Mouse (Mus musculus): Measurements from ENCODE around the gene Csnka2ip. TPM values are rescaled to one million over a fixed set of nuclear protein-coding genes. Genes with fewer than 3 reads are reported as not detected.

Gene Csnka2ip
- polyA plus RNA-seq, 1 experiment from 2014 or later: not detected

DNA sequence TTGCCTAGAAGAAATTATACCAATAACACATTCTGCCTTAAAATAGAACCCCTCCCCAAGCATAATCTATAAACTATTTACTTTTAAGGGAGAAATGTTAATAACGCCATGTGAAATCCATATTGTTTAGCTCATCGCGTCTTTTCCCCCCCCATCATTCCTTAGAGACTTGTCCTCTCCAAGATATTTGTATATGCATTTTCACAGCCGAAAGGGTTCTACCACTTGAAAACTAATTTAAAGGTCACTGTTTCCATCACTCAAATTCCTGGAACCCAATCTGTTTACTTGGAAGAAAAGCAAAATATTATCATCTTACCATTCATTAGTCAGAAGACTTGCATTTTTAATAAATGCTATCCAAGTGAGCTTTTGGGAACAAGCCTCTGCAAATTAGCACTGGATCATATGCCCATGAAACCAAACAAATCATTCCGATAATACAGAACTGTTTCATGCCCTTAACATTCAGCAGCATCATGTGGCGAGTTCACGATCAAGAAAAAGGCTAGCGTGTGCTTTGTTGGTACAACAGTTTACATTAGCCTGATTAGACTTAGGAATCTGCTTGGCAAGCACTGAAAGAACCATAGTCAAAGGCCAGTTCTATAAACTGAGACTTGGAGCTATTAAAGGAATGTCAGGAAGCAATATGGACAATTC lies 16.5 kb downstream of the Csnka2ip start:
- no peak overlapping the region for H3K4me3 ChIP-seq (replicated peaks; ENCODE audit: low read length)

DNA sequence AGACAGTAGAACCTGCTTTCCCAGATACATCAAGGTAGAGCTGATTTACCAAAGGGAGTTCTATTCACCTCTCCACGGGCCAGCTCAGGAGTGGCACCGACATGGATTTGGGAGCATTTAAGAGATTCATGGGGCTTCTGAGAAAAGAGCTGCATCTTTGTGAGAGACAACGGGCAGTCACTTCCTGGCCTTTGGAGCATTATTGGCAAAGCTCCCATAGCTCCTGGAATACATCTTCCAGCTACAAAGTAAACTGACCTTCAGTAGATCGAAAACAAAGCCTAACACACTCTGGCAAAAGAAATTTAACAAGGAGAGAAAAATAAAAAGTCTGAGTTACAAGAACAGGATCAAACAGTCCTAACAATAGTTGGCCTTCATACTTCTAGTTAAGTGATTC lies 17.6 kb downstream of the Csnka2ip start:
- Histone ChIP-seq H3K4me2 (ENCODE audit: low read depth, low read length) (no peak overlapping the region), H3K9ac (ENCODE audit: low read length) (no peak overlapping the region), H3K9me3 (replicated peaks; ENCODE audit: control insufficient read depth, low read length) (no peaks in the 10 kb centered on the region), H3K36me3 (ENCODE audit: control insufficient read depth, insufficient read depth, low read length) (no peaks in the 10 kb centered on the region), H3K4me3 (replicated peaks; ENCODE audit: low read length) (no peak overlapping the region), H3K27me3 (ENCODE audit: control insufficient read depth, insufficient read depth, low read length) (no peaks in the 10 kb centered on the region), H3K4me1 (ENCODE audit: control insufficient read depth, insufficient read depth, low read length) (no peaks in the 10 kb centered on the region), H3K27ac (ENCODE audit: low read length) (no peak overlapping the region)
- ATAC-seq (ENCODE audit: insufficient read depth, low FRiP score): no peak
- 63% methylated on average over 4 of the region's 4 CpGs for WGBS

More for the DNA sequence above, 16.5 kb downstream of the Csnka2ip start:
- Histone ChIP-seq H3K36me3 (ENCODE audit: control insufficient read depth, insufficient read depth, low read length) (no peaks in the 10 kb centered on the region), H3K4me2 (ENCODE audit: low read depth, low read length) (no peak overlapping the region), H3K4me1 (ENCODE audit: control insufficient read depth, insufficient read depth, low read length) (no peaks in the 10 kb centered on the region), H3K9ac (ENCODE audit: low read length) (no peak overlapping the region), H3K27ac (ENCODE audit: low read length) (no peak overlapping the region; the same call in 1 of the 2 replicates), H3K9me3 (replicated peaks; ENCODE audit: control insufficient read depth, low read length) (no peaks in the 10 kb centered on the region), H3K27me3 (ENCODE audit: control insufficient read depth, insufficient read depth, low read length) (no peaks in the 10 kb centered on the region)
- no peak for ATAC-seq (ENCODE audit: insufficient read depth, low FRiP score)
- WGBS: 53% methylated on average over 8 of the region's 8 CpGs

DNA sequence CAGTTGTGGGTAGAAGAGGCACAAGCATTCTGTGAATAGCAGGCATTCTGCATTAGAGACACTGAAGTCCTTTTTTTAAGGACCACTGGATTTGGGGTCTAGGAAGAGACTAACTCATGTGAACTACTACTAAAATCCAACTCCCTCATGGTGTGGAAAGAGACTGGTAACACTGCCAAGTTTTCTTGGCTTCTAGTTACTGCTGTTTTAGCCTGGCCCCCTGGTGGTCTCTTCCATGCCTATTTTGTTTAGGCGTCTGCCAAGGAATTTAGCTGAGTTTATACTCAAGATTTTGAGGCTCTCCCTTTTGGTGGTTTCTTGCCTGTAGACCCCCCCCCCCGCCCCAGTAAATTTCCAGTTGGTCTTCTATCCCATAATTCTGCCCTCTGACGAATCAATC lies 18.8 kb downstream of the Csnka2ip start:
- H3K4me1 ChIP-seq (ENCODE audit: control insufficient read depth, insufficient read depth, low read length): no peaks in the 10 kb centered on the region
- H3K9me3 ChIP-seq (replicated peaks; ENCODE audit: control insufficient read depth, low read length): no peaks in the 10 kb centered on the region
- no peak overlapping the region for H3K4me3 ChIP-seq (replicated peaks; ENCODE audit: low read length)
- no peak overlapping the region for H3K4me2 ChIP-seq (ENCODE audit: low read depth, low read length)
- ATAC-seq (ENCODE audit: insufficient read depth, low FRiP score): no peak
- no peaks in the 10 kb centered on the region for H3K27me3 ChIP-seq (ENCODE audit: control insufficient read depth, insufficient read depth, low read length)
- WGBS: 55% methylated on average over 3 of the region's 3 CpGs
- H3K36me3 ChIP-seq (ENCODE audit: control insufficient read depth, insufficient read depth, low read length): no peaks in the 10 kb centered on the region
- H3K9ac ChIP-seq (ENCODE audit: low read length): no peak overlapping the region
- no peak overlapping the region for H3K27ac ChIP-seq (ENCODE audit: low read length)

DNA sequence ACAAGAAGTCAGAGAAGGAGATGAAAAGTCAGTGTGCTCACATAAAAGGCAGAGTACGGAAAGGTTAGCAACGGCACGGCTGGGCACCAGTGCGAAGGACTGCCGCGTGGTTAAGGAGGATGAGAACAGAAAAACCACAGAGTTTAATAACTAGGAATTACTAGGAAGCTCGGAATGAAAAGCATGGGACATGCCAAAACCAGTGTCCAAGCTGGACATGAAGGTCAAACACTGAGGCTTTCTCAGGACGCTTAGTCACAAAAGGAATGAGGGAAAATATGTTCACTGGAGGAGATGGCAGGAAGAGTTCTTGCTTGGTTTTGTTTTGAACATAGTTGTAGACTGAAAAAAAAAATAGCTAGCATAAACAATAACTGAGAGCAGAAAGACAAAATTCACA lies 32.7 kb downstream of the Csnka2ip start:
- H3K36me3 ChIP-seq (ENCODE audit: control insufficient read depth, insufficient read depth, low read length): no peaks in the 10 kb centered on the region
- whole genome bisulfite sequencing: 90% methylated on average over 8 of the region's 8 CpGs
- ATAC-seq (ENCODE audit: insufficient read depth, low FRiP score): no peak

DNA sequence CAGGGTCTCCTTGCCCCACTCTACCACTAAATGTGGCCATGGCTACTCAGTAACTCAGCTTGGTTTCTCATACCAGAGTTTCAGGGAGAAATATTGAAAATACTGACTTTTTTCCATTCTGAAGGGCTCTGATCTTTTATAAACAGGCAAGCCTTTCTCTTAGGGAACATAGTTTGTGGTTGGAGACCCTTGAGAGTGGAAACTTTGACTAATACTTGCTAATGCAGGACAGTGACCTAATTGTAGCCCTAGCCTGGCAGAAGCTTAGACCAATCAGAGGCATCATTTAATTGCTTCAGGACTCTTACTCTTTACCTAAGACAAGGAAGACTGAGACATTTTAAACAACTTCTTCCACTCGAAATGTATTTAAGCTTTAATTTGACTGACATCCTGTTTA lies 39.1 kb downstream of the Csnka2ip start:
- H3K36me3 ChIP-seq (ENCODE audit: control insufficient read depth, insufficient read depth, low read length): no peaks in the 10 kb centered on the region
- no peak for ATAC-seq (ENCODE audit: insufficient read depth, low FRiP score)
- no peak overlapping the region for H3K4me3 ChIP-seq (replicated peaks; ENCODE audit: low read length)
- H3K9me3 ChIP-seq (replicated peaks; ENCODE audit: control insufficient read depth, low read length): no peaks in the 10 kb centered on the region
- H3K27ac ChIP-seq (ENCODE audit: low read length): no peak overlapping the region
- no peaks in the 10 kb centered on the region for H3K27me3 ChIP-seq (ENCODE audit: control insufficient read depth, insufficient read depth, low read length)
- WGBS: 29% methylated on average over 1 of the region's 1 CpGs
- no peak overlapping the region for H3K4me2 ChIP-seq (ENCODE audit: low read depth, low read length)
- H3K9ac ChIP-seq (ENCODE audit: low read length): no peak overlapping the region
- no peaks in the 10 kb centered on the region for H3K4me1 ChIP-seq (ENCODE audit: control insufficient read depth, insufficient read depth, low read length)

More for the DNA sequence above, 32.7 kb downstream of the Csnka2ip start:
- H3K9me3 ChIP-seq (replicated peaks; ENCODE audit: control insufficient read depth, low read length): no peaks in the 10 kb centered on the region
- H3K4me1 ChIP-seq (ENCODE audit: control insufficient read depth, insufficient read depth, low read length): no peaks in the 10 kb centered on the region
- no peaks in the 10 kb centered on the region for H3K27me3 ChIP-seq (ENCODE audit: control insufficient read depth, insufficient read depth, low read length)
- H3K4me3 ChIP-seq (replicated peaks; ENCODE audit: low read length): no peak overlapping the region
- no peak overlapping the region for H3K4me2 ChIP-seq (ENCODE audit: low read depth, low read length)
- no peak overlapping the region for H3K9ac ChIP-seq (ENCODE audit: low read length)
- no peak overlapping the region for H3K27ac ChIP-seq (ENCODE audit: low read length)

DNA sequence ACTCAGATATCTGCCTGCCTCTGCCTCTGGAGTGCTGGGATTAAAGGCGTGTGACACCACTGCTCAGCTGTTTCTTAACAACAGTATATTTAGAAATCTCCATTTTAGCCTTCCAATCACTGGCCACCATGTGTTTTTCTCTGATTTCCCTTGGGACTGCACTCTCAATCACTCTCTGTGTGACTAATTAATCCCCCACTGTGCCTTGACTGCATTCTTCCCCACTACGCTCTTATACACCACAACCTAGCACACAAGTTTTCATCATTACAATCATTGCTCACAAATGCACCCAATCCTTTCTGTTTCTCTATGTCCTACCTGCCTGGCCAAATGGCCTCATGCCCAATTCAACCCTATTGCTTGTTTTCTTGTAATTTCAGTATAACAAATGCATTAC lies 43.7 kb downstream of the Csnka2ip start:
- no peaks in the 10 kb centered on the region for H3K36me3 ChIP-seq (ENCODE audit: control insufficient read depth, insufficient read depth, low read length)
- WGBS: 77% methylated on average over 2 of the region's 2 CpGs
- no peak overlapping the region for H3K4me2 ChIP-seq (ENCODE audit: low read depth, low read length)
- no peak overlapping the region for H3K27ac ChIP-seq (ENCODE audit: low read length)
- ATAC-seq (ENCODE audit: insufficient read depth, low FRiP score): no peak
- H3K27me3 ChIP-seq (ENCODE audit: control insufficient read depth, insufficient read depth, low read length): no peaks in the 10 kb centered on the region
- no peak overlapping the region for H3K4me3 ChIP-seq (replicated peaks; ENCODE audit: low read length)
- no peak overlapping the region for H3K9ac ChIP-seq (ENCODE audit: low read length)
- H3K4me1 ChIP-seq (ENCODE audit: control insufficient read depth, insufficient read depth, low read length): no peaks in the 10 kb centered on the region
- H3K9me3 ChIP-seq (replicated peaks; ENCODE audit: control insufficient read depth, low read length): no peaks in the 10 kb centered on the region

DNA sequence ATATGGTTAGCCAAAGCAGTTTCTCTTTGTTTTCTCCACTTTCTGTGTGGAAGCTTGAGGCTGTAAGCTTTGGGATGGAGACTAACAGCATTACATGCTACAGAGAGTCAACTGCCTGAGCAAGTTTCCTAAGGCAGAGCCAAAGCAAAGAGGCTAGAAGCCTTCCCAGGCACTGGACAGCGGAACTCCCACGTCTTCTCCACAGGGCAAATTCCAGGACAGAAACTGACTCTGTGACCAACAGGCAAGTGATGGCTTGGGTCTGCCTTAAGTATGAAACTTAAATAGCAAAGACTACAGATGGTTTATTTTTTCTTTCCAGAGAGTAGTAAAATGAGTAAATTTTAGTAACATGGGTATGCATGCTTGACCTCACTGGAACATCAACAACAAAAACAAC lies 75.3 kb downstream of the Csnka2ip start:
- no peak overlapping the region for H3K9ac ChIP-seq (ENCODE audit: low read length)
- no peak overlapping the region for H3K4me3 ChIP-seq (replicated peaks; ENCODE audit: low read length)
- H3K4me2 ChIP-seq (ENCODE audit: low read depth, low read length): no peak overlapping the region
- no peak overlapping the region for H3K27ac ChIP-seq (ENCODE audit: low read length)
- no peaks in the 10 kb centered on the region for H3K27me3 ChIP-seq (ENCODE audit: control insufficient read depth, insufficient read depth, low read length)
- 87% methylated on average over 2 of the region's 2 CpGs for WGBS
- no peaks in the 10 kb centered on the region for H3K4me1 ChIP-seq (ENCODE audit: control insufficient read depth, insufficient read depth, low read length)
- no peak for ATAC-seq (ENCODE audit: insufficient read depth, low FRiP score)
- no peaks in the 10 kb centered on the region for H3K9me3 ChIP-seq (replicated peaks; ENCODE audit: control insufficient read depth, low read length)
- no peaks in the 10 kb centered on the region for H3K36me3 ChIP-seq (ENCODE audit: control insufficient read depth, insufficient read depth, low read length)

DNA sequence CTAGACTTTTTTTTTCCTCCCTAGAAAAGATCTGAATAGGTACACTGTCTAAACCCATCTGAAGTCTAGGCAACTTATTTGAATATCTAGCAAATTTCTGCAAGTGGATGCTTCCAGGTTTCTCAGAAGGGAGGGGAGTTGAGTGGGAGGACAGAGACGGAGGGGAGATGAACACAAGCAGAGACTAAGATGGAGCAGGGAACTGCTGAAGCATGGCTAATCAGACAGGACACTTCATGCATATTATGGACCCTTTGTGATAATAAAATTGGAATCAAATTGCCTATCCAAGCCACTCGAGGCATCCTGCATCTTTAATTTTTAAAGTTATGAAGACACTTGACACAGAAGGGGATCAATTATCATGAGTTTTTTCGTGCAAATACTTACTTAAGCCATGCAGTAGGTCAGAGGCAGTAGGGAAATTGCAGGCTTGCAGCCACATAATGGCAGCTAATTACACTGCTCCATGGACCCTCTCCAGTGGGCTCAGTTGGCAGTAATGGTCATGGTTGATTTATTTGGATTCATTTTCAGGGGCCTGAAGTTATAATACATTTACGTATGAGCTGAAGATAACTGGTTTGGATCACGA lies 78.1 kb downstream of the Csnka2ip start:
- 68% methylated on average over 5 of the region's 5 CpGs for WGBS
- Histone ChIP-seq H3K27ac (ENCODE audit: low read length) (no peak overlapping the region), H3K4me3 (replicated peaks; ENCODE audit: low read length) (no peak overlapping the region), H3K4me2 (ENCODE audit: low read depth, low read length) (no peak overlapping the region), H3K4me1 (ENCODE audit: control insufficient read depth, insufficient read depth, low read length) (no peaks in the 10 kb centered on the region), H3K9me3 (replicated peaks; ENCODE audit: control insufficient read depth, low read length) (no peaks in the 10 kb centered on the region), H3K36me3 (ENCODE audit: control insufficient read depth, insufficient read depth, low read length) (no peaks in the 10 kb centered on the region), H3K9ac (ENCODE audit: low read length) (no peak overlapping the region), H3K27me3 (ENCODE audit: control insufficient read depth, insufficient read depth, low read length) (no peaks in the 10 kb centered on the region)
- no peak for ATAC-seq (ENCODE audit: insufficient read depth, low FRiP score)

GRCm38 (mm10) chr16:64513423-64513822 lies 88.8 kb downstream of the Csnka2ip start:
- H3K36me3 ChIP-seq (ENCODE audit: control insufficient read depth, insufficient read depth, low read length): no peaks in the 10 kb centered on the region
- no peak for ATAC-seq (ENCODE audit: insufficient read depth, low FRiP score)
- H3K4me1 ChIP-seq (ENCODE audit: control insufficient read depth, insufficient read depth, low read length): no peaks in the 10 kb centered on the region
- no peak overlapping the region for H3K27ac ChIP-seq (ENCODE audit: low read length)
- H3K4me3 ChIP-seq (replicated peaks; ENCODE audit: low read length): no peak overlapping the region
- H3K4me2 ChIP-seq (ENCODE audit: low read depth, low read length): no peak overlapping the region
- no peaks in the 10 kb centered on the region for H3K9me3 ChIP-seq (replicated peaks; ENCODE audit: control insufficient read depth, low read length)
- WGBS: 63% methylated on average over 2 of the region's 2 CpGs
- H3K9ac ChIP-seq (ENCODE audit: low read length): no peak overlapping the region
- no peaks in the 10 kb centered on the region for H3K27me3 ChIP-seq (ENCODE audit: control insufficient read depth, insufficient read depth, low read length)

All from stomach, embryonic 16.5 days (tissue).